In genomic region chr1:186294635-186295034, GRCm38 (mm10) we compare ENCODE assay signal across 31 mouse cellular contexts.
DNase-seq lines count a peak whose midpoint lies in the region; ATAC-seq and TF ChIP-seq lines count a peak whose summit lies in the region.
"Had no signal": no experiment of that assay in that cellular context is flagged by ENCODE, and none has a peak within 500 bp of the region (broad histone marks: within the 10 kb centered on the region; RNA-seq: fewer than 3 reads in every experiment).

No protein-coding gene starts in this region.

- no peak overlapping the region for H3K4me3 ChIP-seq in heart, embryonic 10.5 days
- no peak overlapping the region for H3K4me3 ChIP-seq in layer of hippocampus, adult 2 months
- H3K4me3 ChIP-seq: erythroblast, embryonic 14.5 days; forebrain, embryonic 12.5 days; heart, embryonic 15.5 days; left cerebral cortex, adult 2 months; limb, embryonic 12.5 days; liver, embryonic 15.5 days; neural tube, embryonic 13.5 days; stomach, embryonic 15.5 days had no signal

- no peak for DNase-seq in heart, embryonic 10.5 days (ENCODE audit: low spot score)
- no peak for DNase-seq in heart, postnatal 4 days
- DNase-seq in layer of hippocampus, adult 2 months (ENCODE audit: low spot score in 2 of 2), result peak; percentile 27 to 43
- DNase-seq in layer of hippocampus, postnatal 25 days (ENCODE audit: extremely low spot score in 1 of 2, low spot score in 1 of 2), result no peak
- peak; percentile 70 for DNase-seq in MN1 (ENCODE audit: low spot score)
- peak; percentile 41 for DNase-seq in brain, adult 2 months (ENCODE audit: low read depth, low spot score)
- DNase-seq in right cerebral cortex, postnatal 36 days (ENCODE audit: low spot score in 2 of 2), result no peak
- DNase-seq: adrenal gland, postnatal 25 days; B cell, adult 2 months; cerebellum, adult 18-20 months; cerebellum, postnatal 14 days; gastrocnemius, postnatal 14 days; heart, postnatal 36 days; kidney, postnatal 10 days; lung, embryonic 14.5 days; lung, postnatal 36 days had no signal

- ATAC-seq in CD4-positive, CD25-positive, alpha-beta regulatory T cell, adult 4 months, result no peak
- ATAC-seq: activated CD4-positive, CD25-positive, alpha-beta regulatory T cell, adult 4 months; intestine, postnatal 0 days; midbrain, embryonic 16.5 days had no signal

- H3K36me3 ChIP-seq in heart, embryonic 10.5 days, result no peaks in the 10 kb centered on the region
- H3K36me3 ChIP-seq: forebrain, embryonic 12.5 days; G1E; heart, embryonic 15.5 days; limb, embryonic 12.5 days; liver, embryonic 15.5 days; neural tube, embryonic 13.5 days; stomach, embryonic 15.5 days had no signal

- no peaks in the 10 kb centered on the region for H3K27me3 ChIP-seq in heart, embryonic 10.5 days (ENCODE audit: insufficient read depth, poor library complexity, severe bottlenecking)
- H3K27me3 ChIP-seq: CH12.LX; forebrain, embryonic 12.5 days; heart, embryonic 15.5 days; limb, embryonic 12.5 days; liver, embryonic 15.5 days; neural tube, embryonic 13.5 days; stomach, embryonic 15.5 days had no signal

- H3K4me1 ChIP-seq in heart, embryonic 10.5 days, result peaks cover 13% of the 10 kb centered on the region; the same call in 1 of the 2 replicates
- H3K4me1 ChIP-seq: forebrain, embryonic 12.5 days; liver, embryonic 15.5 days; neural tube, embryonic 13.5 days; stomach, embryonic 15.5 days had no signal

- no peaks in the 10 kb centered on the region for H3K9me3 ChIP-seq in heart, embryonic 10.5 days
- H3K9me3 ChIP-seq: forebrain, embryonic 12.5 days; heart, embryonic 15.5 days; limb, embryonic 12.5 days; liver, embryonic 15.5 days; neural tube, embryonic 13.5 days; stomach, embryonic 15.5 days had no signal

- peak overlapping the region; percentile 47; the same call in 1 of the 2 replicates for H3K27ac ChIP-seq in heart, embryonic 10.5 days
- 0 out of 2 replicates have a peak overlapping the region, but pooled peaks have one; percentile 18 for H3K27ac ChIP-seq in layer of hippocampus, adult 2 months
- H3K27ac ChIP-seq: forebrain, embryonic 12.5 days; heart, embryonic 15.5 days; hindbrain, embryonic 14.5 days; left cerebral cortex, adult 2 months; limb, embryonic 12.5 days; liver, embryonic 15.5 days; neural tube, embryonic 13.5 days; stomach, embryonic 15.5 days had no signal

- 24% methylated on average over 2 of the region's 2 CpGs for WGBS in heart, embryonic 10.5 days

- TF ChIP-seq CTCF in layer of hippocampus, adult 2 months (conservative IDR thresholded peaks at IDR 0.05), result no peak

Comparison
In these comparisons a context has a peak if more than half of its experiments do, and no peak if none do; other contexts are left out.
1. DNase-seq: peak in layer of hippocampus, adult 2 months (2 of 2), MN1 (single experiment) and brain, adult 2 months (single experiment); none in heart, embryonic 10.5 days (single experiment), heart, postnatal 4 days (single experiment), layer of hippocampus, postnatal 25 days (0 of 2) and right cerebral cortex, postnatal 36 days (0 of 2).